Mouse (Mus musculus) B cell, adult 62 days (primary cell): ENCODE data around the gene Vps26a. TPM values are rescaled to one million over a fixed set of nuclear protein-coding genes. Genes with fewer than 3 reads are reported as not detected.

Source experiments
- total RNA-seq: library from RNA; stranded (reverse); gene quantifications from 4 replicates; pipeline ENCODE4 v1.2.4, GENCODE M21; 2023

Vps26a gene
- 34.2 to 36.3 TPM (median 35.3 TPM) in 4 replicates for total RNA-seq

GRCm38 (mm10) chr10:62486618-62487415 is at the start of gene Vps26a:
Gene Vps26a, minus strand, starts transcription at chr10:62486805.

DNA sequence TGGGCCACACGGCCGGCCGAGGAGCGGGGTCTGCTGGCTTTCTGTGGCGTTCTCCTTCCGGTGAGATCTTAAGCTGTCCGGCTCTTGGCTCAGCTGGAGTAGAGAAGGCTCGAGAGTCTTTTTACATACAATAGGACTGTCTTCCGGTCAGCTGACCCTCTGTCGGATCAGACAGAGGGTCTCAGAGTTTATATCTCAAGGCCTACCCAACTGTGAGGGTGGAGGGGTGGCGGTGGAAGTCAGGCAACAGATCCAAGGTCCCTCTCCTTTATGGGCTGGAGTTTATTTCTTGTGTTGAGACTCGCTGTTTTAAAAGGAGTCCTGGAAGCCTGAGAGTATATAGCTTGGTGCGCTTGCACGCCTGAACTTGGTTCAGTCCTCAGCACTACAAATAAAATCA is 40.7 kb upstream of the Vps26a start, which contains the start of gene Srgn:
Srgn (minus strand) TSS at position 101 of the 400 bp plus-strand sequence.

GRCm38 (mm10) chr10:62449364-62450279 is 37.0 kb downstream of the Vps26a start, which contains the start of the genes 4930507D05Rik and Supv3l1:
Gene 4930507D05Rik, plus strand, starts transcription at chr10:62449489.
Gene Supv3l1, minus strand, starts transcription at chr10:62449738.

GRCm38 (mm10) chr10:62422255-62422654 is 64.3 kb downstream of the Vps26a start, which contains the start of gene Hkdc1:
Gene Hkdc1, minus strand, starts transcription at chr10:62422491.

Other genes starting within 250 kb of the Vps26a start
- not detected in 4 replicates for gene Tacr2, start 234.4 kb downstream of the Vps26a start, total RNA-seq
- gene Hk1, start 106.9 kb downstream of the Vps26a start, total RNA-seq = 32.2 to 37.0 TPM (median 33.7 TPM) in 4 replicates
- gene Hkdc1, start 64.3 kb downstream of the Vps26a start, total RNA-seq = not detected in 4 replicates
- 0.31 to 0.72 TPM (median 0.64 TPM) in 4 replicates for gene 4930507D05Rik, start 37.3 kb downstream of the Vps26a start, total RNA-seq
- 25.9 to 30.0 TPM (median 26.8 TPM) in 4 replicates for gene Supv3l1, start 37.1 kb downstream of the Vps26a start, total RNA-seq
- gene Srgn, start 40.6 kb upstream of the Vps26a start, total RNA-seq = 691 to 743 TPM (median 721 TPM) in 4 replicates
- 23.1 to 31.8 TPM (median 26.9 TPM) in 4 replicates for gene Kif1bp, start 91.7 kb upstream of the Vps26a start, total RNA-seq
- 153 to 161 TPM (median 158 TPM) in 4 replicates for gene Ddx21, start 115.5 kb upstream of the Vps26a start, total RNA-seq
- gene Ddx50, start 164.4 kb upstream of the Vps26a start, total RNA-seq = 150 to 167 TPM (median 153 TPM) in 4 replicates
- gene Stox1, start 239.3 kb upstream of the Vps26a start, total RNA-seq = 0.25 TPM in 1 of 4 replicates, not detected in the others